Mouse (Mus musculus) stomach, adult 2 months (tissue): ENCODE results near the gene Lgalsl. TPM values are rescaled to one million over a fixed set of nuclear protein-coding genes. Genes with fewer than 3 reads are reported as not detected.

ENCODE experiments used
- polyA plus RNA-seq: library from polyadenylated mRNA; depleted of rRNA; stranded (reverse); fragments of >200 nt; gene quantifications from 2 replicates; pipeline ENCODE4 v1.2.3, GENCODE M21; 2012; rRNA removed

Lgalsl gene
- polyA plus RNA-seq, result 1.8 and 2.0 TPM in 2 replicates

GRCm38 (mm10) chr11:20830686-20831505, at the start of gene Lgalsl:
Lgalsl (minus strand) TSS chr11:20831056.

Other genes with a start within 250 kb of the Lgalsl start
- 6.4 and 7.1 TPM in 2 replicates for gene Aftph, start 89.5 kb downstream of the Lgalsl start, polyA plus RNA-seq